Mouse (Mus musculus) liver, embryonic 14.5 days (tissue): ENCODE data around the gene Bcl11a.

ENCODE experiments used
- CTCF ChIP-seq: IDR thresholded peaks from 2 replicates; pipeline ENCODE4 v1.5.1; 2016; ENCODE audit warnings: antibody characterized with exemption, low read depth, control low read depth
- EP300 ChIP-seq: IDR thresholded peaks from 2 replicates; pipeline ENCODE4 v1.6.1; 2016; ENCODE audit warnings: antibody characterized with exemption, low read depth

DNA sequence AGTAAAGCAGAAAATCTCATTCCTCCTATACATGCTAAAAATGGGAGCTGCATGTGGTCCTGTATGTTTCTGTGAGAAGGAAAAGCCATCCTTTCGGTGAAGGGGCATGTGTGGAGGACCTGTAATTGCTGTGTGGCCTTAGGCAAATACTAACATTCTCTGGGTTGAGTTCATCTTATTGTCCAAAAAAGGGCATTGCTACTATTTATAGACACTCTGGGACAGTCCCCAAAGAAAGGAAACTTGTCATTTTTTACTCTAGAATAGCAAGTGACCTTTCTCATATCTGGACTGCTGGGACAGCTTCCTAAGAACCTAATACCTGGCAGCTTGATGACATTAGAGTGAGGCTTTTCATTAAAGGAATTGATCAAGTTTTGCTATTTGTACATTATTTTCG lies 63.1 kb downstream of the Bcl11a start:
- TF ChIP-seq CTCF, result no peak
- no peak for TF ChIP-seq EP300
